ENCODE assay signal across 16 mouse cellular contexts in the genomic region with DNA sequence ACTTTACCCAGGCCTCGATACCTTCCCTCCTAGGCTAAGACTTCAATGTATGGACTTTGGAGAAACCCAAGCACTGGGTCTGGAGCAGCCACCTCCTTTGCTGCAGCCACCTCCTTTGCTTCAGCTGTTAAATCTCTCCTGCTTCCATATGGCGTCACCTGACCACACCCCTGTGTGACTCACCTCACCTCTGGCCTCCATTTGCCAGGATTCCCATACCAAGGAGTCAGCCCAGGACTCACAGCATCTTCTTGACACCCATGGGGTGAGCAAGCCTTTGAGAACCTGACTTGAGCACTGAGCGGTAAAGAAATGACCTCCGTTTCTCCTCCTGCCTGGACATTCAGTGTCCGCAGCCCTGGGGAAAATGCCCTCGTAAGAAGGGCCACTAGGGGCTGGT.
"Had no signal": no experiment of that assay in that cellular context is flagged by ENCODE, and none has a peak within 500 bp of the region (broad histone marks: within the 10 kb centered on the region; RNA-seq: fewer than 3 reads in every experiment).

No protein-coding gene starts in this region.

- H3K9me3 ChIP-seq: heart, embryonic 10.5 days; hindbrain, embryonic 13.5 days; hindbrain, embryonic 15.5 days; limb, embryonic 10.5 days; limb, embryonic 12.5 days had no signal

- ATAC-seq: intestine, embryonic 16.5 days had no signal

- H3K4me2 ChIP-seq: heart, embryonic 12.5 days; hindbrain, embryonic 13.5 days; hindbrain, embryonic 15.5 days; limb, embryonic 12.5 days; liver, embryonic 11.5 days; liver, embryonic 13.5 days had no signal

- H3K9ac ChIP-seq: heart, embryonic 12.5 days; hindbrain, embryonic 13.5 days; hindbrain, embryonic 15.5 days; limb, embryonic 12.5 days; liver, embryonic 13.5 days had no signal

- H3K27ac ChIP-seq: heart, embryonic 10.5 days; hindbrain, embryonic 13.5 days; hindbrain, embryonic 15.5 days; hindbrain, postnatal 0 days; layer of hippocampus, adult 2 months; left cerebral cortex, adult 2 months; limb, embryonic 10.5 days; limb, embryonic 12.5 days; liver, embryonic 13.5 days had no signal

- DNase-seq: gastrocnemius, postnatal 14 days; gastrocnemius, postnatal 36 days; kidney, postnatal 4 days; liver; liver, embryonic 13.5 days had no signal

- H3K4me1 ChIP-seq: heart, embryonic 10.5 days; heart, embryonic 12.5 days; hindbrain, embryonic 13.5 days; hindbrain, embryonic 15.5 days; limb, embryonic 10.5 days; limb, embryonic 12.5 days; liver, embryonic 13.5 days had no signal

- H3K36me3 ChIP-seq: heart, embryonic 10.5 days; heart, embryonic 12.5 days; hindbrain, embryonic 13.5 days; hindbrain, embryonic 15.5 days; limb, embryonic 10.5 days; limb, embryonic 12.5 days; liver, embryonic 13.5 days had no signal

- H3K4me3 ChIP-seq: heart, embryonic 10.5 days; heart, embryonic 12.5 days; hindbrain, embryonic 13.5 days; hindbrain, embryonic 15.5 days; layer of hippocampus, adult 2 months; left cerebral cortex, adult 2 months; limb, embryonic 10.5 days; limb, embryonic 12.5 days; liver, embryonic 13.5 days had no signal

- H3K27me3 ChIP-seq: heart, embryonic 12.5 days; hindbrain, embryonic 13.5 days; hindbrain, embryonic 15.5 days; liver, embryonic 13.5 days had no signal
